Mouse (Mus musculus) gastrocnemius, postnatal 36 days (tissue): ENCODE measurements at regions not wholly inside any gene's neighbourhood (a gene's known extent, or its start where the extent isn't known, plus 50 kb on each side); places are given as distances from the start of the nearest gene placed in this dataset.

Experiments
- DNase-seq, 2 experiments: peaks; one replicate each; pipeline ENCODE4 v3.0.0; 2022
- intact Hi-C: fragments of 180-260 bp; cut with DNase I; formaldehyde crosslinking; loops from one replicate; pipeline ENCODE4 v1.15.1; 2025

- no peak for DNase-seq
- intact Hi-C loops, result no loop called here
Measured at GRCm38 (mm10) chr14:100889163-100890157, 310.7 kb downstream of the Prr30 start.

DNA sequence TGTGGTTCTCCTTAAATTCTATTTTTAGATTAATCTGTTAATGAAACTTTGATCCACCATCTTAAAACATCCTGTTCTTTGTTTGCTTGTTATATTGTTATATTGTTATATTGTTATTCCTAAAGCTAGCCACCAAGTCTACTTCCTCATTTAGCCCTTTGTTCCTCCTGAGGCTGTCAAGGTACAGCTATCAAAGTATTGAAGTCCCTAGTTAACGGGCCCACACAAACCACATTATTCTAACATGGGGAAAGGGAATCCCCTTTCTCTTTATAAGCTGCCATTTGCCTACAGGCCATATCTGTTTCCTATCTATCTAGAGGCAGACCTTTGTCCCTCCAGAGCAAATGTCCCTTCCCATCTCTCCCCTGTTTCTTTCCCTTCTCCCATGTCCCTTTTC, 317.0 kb downstream of the Prr30 start:
- intact Hi-C loops, result no loop called here
- no peak for DNase-seq

- DNase-seq, result no peak
- intact Hi-C loops, result no loop called here
Measured at GRCm38 (mm10) chr14:100880103-100880502, 320.0 kb downstream of the Prr30 start.

DNA sequence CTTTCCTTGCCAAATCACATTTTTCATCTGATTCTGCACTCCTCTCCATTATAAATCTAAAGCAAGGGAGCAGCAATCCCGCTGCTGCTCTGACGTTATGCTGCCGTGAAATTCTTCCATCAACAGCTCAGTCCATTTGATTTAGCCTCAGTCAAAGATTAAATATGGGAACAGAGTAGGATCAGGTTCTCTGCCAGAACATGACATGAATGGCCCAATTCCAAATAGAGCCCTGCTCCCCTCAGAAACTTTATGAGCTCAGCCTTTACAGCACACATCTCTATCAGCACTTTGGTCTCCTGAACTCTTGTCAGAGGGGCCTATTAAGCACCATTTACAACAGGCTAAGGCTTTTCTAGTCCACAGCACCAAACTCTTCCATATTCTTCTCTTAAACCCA, 332.3 kb downstream of the Prr30 start:
- no peak for DNase-seq
- intact Hi-C loops, result no loop called here

DNA sequence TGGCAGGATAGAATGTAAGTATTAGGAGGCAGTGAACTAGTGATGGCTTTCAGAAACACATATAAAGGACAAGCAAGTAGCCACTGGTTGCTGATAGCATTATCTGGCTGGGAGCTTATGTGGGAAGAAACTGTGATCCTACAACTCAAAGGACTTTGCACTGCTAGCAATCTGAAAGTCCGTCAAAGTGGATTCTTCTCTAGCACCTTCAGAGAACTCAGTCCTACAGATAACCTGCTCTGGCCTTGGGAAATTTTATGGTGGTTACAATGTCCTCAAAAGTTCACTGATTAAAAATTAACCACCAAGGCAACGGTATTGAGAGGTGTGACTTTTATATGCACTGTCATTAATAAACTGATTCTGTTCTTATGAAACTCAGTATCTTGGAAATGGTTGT, 335.3 kb downstream of the Prr30 start:
- intact Hi-C loops, result no loop called here
- DNase-seq, result no peak

DNA sequence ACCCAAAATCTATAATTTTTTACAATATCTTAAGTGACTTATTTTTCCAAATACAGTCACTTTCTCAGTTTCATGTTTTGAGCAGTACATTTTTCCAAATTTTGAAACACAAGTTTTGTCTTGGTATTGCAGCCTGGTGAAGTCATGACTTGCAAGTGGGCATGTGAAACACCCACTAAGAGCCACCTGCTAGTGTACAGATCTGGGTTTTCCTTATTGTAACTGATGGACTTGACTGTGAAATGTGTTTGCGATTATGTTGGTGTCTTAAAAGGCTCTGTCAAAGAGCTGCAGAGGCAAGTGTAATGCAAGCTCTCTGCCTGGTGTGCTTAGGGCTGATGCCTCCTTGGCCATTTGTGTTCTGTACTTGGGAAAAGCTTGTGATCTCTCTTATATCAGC, 336.0 kb downstream of the Prr30 start:
- no peak for DNase-seq
- intact Hi-C loops, result no loop called here

GRCm38 (mm10) chr14:100842828-100843227, 357.3 kb downstream of the Prr30 start:
- no peak for DNase-seq
- intact Hi-C loops, result no loop called here
